Mouse (Mus musculus) heart, adult 9 months (tissue): ENCODE measurements around the gene Trappc2l.
"Not testable (repeated sequence)": the region's sequence is repeated elsewhere in the genome, so short reads cannot be mapped to it uniquely, and the experiment has no call there.

Experiments
- DNase-seq, 2 experiments: peaks; one replicate each; pipeline ENCODE4 v3.0.0; 2022; ENCODE audit warnings: low spot score in 2 of 2

The Trappc2l gene

DNA sequence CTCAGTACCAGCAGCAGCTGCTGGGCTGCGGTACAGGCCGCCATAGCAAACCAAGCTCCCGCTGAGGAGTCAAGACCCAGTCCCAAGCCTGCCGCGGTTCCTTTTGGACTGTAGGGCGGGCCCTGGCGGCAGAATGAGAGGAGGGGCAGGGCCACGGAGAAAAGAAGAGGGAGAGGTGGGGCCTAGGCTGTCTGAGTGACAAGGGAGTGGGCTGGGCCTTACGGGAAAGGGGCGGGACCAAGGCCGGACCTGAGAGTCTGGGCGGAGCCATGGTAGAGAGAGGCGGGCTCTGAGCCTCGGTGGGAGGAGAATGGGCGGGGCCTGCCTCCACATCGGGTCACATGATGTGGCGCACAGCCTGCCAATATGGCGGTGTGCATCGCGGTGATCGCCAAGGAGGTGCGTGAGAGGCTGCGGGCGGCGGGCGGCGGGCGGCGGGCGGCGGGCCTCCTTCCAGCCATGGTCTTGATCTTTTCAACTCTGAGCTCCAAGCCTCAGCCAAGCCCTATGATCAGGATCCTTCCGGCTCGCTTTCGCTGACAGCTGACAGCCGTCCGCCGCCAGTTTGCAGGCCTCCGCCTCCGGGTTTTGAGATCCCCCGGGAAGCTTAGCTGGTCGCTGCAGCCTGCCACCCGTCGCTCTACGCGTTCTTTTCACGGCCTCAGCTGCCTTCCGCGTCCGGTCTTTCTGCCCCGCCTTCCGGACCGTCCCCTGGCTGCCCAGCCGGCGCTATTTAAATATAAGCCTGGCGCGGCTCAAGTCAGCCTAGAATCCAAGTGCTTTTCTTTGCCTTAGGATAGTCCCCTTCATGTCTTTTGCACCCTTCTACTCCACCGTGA, at the start of gene Trappc2l, which contains the start of gene Galns:
Gene Trappc2l, plus strand, starts transcription at position 346 of the 839 bp plus-strand sequence.
Gene Galns, minus strand, starts transcription at position 169 of the 839 bp plus-strand sequence.
- DNase-seq = peak; percentile 94 to 96

DNA sequence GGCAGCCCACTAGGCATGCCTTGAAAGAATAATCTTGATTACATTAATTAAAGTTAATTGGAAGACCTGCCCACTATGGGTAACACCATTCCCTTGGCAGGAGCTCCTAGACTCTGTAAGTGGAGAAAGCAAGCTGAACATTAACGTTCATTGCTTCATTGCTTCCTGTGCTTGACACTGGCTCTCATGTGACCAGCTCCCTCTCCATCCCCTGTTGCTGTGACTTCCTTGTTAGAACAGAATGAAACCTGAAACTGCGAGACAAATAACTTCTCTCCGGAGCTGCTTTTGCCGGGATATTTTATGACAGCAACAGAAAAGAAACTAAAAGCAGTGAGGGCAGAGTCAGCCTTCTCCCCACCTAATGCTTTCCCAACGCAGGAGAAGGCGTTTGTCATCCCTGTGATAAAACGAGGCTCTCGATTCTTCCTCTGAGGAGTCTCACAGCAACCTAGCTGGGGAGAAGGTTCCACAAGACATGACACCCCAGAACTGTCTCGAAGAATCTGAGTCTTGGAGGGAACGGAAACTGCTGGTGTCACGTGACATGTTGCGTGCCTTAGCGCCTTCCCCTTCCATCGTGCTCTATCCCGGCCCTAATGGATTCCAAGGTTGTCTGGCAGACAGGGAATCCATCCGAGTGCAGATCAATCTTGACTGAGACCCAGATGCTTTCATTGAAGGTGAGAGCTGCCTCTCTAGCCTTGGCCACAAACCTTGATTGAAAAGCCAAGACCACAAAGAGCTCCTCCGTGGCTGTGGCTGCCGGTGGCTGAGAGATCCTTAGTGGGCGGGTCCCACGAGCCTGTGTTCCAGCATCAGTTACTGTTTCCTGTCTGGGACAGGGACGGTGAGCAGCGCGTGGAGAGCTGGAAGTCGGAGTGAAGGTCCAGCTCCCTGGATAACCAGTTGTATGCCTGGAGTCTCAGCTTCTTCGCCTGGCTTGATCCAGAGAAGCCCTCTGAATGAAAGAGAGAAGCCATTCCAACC, 46.8 kb upstream of the Trappc2l start:
- no peak for DNase-seq

DNA sequence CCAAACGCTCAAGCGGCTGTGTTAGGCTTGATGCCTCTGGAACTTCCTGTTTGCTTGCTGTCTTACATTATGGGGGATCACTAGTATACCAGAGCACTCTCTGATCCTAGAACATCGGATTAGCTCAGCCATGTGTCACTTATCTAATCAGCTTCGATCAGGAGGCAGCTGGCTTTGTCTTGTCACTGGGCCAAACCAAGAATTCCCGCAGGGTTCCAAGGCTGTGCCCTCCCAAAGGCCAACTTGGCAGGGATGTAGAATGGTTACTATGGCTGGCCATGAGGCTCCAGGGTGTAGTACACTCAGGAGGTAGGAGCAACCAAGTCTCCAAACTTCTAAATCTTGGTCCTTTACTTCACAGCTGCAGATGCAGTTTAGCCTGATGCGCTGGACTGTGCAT, 44.7 kb upstream of the Trappc2l start:
- DNase-seq = peak; percentile 51 to 73

DNA sequence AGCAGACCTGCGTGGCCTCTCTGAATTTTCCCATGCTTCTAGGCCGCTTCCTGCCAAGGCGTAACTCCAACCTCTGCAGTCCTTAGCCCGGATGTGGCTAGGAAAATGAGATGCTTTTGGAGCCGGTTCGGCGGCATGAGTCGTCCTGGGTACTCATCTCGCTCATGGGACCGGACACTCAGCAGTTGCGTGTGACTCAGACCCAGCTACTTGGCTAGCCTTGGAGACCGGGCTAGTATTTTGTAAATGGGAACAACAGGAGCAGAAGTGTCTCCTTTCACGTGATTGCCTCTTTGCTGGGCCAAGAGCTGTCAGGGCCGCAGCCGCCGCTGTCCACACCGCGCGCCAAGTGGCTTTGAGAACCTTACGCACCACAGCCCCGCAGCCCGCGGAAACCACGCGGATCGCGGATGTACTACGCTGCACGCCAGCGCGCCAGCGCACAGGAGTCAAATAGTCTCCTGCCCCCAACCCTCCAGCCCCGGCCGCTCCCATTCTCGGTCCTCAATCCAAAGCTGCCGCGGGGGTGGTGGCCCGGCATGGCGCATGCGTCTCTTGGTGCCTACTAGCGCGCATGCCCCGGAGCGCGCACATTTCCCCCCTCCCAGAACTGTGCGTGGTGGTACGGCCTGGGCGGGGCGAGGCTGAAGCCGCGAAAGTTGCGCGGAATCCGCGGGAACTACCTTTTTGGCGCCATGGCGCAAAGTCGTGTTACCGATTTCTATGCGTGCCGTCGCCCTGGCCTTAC, 43.9 kb upstream of the Trappc2l start, which contains the start of gene Cdt1:
Gene Cdt1, plus strand, starts transcription at position 655 of the 748 bp plus-strand sequence.
- DNase-seq = peak; percentile 94 to 95

DNA sequence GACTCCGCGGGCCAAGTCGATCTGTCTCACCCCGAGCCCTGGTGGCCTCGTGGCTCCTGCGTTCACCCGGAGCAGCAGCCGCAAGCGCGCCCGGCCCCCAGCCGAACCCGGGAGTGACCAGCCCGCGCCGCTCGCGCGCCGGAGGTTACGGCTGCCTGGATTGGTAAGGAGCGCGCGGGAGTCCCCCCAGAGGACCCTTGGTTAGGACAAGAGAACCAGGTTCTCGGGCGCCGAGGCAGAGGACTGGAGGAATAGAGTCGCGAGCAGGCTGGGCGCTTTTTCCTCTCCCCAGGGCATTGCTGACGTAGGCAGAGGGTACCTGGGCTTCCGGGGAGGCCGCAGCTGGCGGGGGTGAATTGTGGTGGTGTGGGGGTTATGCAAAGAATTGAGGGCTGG, 43.3 kb upstream of the Trappc2l start:
- no peak for DNase-seq

DNA sequence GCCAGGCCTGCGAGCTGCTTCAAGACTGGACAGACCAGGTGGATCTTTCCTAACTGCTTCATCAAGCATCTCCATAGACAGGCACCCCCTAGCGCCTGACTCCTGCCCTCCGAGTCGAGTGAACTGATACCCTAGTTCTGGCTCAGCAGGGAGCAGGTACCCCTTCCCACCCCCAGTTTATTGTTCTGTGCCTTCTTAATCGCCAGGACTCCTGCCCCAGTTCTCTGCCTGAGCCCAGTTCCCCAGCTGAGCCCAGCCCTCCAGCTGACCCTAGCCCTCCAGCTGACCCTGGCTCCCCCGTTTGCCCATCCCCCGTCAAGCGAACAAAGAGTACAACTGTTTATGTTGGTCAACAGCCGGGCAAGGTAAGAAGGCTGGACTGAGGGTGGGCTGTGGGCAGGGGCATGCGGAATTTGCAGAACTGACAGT, 42.5 kb upstream of the Trappc2l start:
- no peak for DNase-seq

DNA sequence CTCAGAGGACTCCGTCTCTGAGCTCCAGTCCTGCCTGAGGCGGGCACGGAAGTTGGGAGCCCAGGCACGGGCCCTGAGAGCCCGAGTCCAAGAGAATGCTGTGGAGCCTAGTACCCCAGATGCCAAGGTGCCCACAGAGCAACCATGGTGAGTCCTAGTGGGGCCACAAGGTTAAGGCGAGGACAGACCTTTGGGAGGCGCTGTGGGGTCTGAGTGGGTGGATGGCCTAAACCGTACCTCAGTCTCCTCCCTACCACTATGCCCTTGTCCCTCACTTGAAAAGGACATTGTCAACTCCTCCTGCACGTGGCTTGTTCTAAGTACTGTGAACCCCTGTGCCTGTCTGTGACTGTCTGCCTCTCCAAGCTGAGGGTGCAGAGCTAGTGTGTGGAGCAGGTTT, 42.1 kb upstream of the Trappc2l start:
- no peak for DNase-seq

DNA sequence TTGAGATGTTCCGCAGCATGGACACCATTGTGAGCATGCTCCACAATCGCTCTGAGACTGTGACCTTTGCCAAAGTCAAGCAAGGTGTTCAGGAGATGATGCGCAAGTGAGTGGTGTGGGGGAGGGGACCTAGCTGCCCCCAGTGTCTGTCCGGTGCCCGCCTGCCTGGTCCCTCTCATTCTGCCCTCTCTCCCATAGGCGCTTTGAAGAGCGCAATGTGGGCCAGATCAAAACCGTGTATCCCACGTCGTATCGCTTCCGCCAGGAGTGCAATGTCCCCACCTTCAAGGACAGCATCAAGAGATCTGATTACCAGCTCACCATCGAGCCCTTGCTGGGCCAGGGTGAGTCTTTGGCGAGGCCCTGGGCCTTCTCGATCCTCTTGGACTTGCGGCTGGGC, 41.4 kb upstream of the Trappc2l start:
- DNase-seq = no peak

DNA sequence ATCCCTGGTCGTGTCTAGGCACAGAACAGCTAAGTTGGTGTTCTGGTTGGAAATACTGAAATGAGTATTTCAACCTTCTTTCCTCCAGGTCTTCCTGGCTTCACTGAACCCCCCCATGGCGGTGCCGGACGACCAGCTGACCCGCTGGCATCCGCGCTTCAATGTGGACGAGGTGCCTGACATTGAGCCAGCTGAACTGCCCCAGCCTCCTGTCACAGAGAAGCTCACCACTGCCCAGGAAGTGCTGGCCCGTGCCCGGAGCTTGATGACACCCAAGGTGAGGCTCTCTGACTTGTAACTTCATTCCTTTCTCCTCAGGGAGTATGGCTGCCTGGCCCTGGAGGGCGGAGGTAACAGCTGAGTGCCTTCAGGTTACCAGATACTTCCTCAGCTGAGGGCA, 40.3 kb upstream of the Trappc2l start:
- no peak for DNase-seq

DNA sequence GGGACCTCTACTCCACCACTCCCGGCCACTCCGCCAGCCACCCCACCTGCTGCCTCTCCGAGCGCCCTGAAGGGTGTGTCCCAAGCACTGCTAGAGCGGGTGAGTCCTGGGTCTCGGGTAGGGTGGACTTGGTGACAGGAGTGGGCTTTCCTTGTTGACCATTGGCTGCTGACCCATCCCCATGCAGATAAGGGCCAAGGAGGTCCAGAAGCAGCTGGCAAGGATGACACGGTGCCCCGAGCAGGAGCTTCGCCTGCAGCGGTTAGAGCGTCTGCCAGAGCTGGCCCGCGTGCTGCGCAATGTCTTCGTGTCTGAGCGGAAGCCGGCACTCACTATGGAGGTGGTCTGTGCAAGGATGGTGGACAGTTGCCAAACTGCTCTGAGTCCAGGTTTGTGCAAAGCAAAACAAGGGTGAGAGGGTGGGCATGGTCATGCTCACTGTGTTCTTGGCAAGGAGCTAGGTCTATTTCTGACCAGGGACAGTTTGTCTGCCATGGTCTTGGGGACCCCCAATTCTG, 39.6 kb upstream of the Trappc2l start:
- DNase-seq = no peak

DNA sequence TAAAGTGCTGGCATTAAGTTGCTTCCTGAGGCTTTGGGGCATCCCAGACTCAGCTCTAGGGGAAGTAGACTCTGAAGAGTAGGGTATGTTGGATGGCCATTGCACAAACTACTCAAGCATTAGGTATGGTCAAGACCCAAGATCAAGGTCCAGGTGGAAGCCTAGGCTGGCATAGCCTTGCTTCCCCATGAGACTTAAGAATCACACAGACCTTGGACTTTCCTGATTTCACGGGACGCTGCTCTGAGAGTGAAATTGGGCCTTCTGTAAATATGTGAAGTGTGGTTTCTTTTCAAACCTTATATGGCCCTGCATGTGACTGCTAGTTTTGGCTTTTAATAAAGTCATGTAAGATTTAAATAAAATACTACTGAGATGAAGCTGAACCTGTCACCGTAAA, 38.7 kb upstream of the Trappc2l start:
- no peak for DNase-seq

DNA sequence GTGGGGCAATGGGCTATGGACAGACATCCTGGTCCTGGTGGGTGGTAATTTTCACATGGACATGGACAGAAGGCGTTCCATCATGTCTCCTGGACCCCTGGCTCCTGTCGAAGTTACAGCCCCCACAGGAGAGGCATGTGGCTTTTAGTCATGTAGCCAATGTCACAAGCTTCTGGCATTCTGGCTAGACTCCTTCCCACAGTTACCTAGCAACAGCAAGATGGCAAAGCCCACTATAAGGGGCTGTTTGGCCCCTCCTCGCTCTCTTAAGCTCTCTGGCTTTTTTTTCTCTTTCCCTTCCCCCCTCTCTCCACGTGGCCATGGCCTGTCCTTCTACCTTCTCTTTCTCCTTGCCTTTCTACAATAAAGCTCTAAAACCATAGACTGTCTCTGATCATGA, 38.3 kb upstream of the Trappc2l start:
- not testable (repeated sequence) for DNase-seq

DNA sequence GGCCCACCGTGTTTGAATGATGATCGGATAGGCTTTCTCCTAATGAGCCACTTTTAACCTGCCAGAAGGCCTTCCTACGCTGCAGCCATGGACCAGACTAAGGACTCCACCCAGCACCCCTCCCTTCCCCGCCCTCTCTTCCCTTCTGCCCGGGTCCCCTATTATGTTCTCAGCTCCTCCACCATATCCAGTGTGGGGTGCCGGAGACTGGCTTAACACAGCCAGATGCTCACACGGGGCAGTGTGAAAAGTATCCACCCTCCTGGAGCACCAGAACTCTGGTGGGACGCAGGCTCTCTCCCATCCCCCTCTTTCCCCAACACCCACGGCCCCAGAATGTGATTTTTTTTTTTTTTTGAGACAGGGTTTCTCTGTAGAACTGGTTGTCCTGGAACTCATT, 37.9 kb upstream of the Trappc2l start:
- DNase-seq = no peak

DNA sequence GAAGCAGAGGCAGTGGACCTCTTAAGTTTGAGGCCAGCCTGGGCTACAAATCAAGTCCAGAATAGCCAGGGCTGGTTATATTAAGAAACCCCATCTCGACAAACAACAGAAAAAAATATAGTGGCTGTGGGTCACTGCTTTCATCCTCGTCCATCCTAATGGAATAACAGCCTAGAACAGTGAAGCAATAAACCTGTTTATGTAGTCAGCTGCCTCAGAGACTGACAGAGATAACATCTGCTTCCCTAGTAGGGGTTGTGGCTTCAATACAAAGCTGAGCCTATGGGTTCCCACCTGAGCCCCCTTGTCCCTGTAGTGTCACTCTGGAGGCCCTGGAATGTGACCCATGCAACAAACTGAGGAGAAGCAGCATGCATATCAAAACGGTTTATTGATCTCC, 37.2 kb upstream of the Trappc2l start:
- no peak for DNase-seq

DNA sequence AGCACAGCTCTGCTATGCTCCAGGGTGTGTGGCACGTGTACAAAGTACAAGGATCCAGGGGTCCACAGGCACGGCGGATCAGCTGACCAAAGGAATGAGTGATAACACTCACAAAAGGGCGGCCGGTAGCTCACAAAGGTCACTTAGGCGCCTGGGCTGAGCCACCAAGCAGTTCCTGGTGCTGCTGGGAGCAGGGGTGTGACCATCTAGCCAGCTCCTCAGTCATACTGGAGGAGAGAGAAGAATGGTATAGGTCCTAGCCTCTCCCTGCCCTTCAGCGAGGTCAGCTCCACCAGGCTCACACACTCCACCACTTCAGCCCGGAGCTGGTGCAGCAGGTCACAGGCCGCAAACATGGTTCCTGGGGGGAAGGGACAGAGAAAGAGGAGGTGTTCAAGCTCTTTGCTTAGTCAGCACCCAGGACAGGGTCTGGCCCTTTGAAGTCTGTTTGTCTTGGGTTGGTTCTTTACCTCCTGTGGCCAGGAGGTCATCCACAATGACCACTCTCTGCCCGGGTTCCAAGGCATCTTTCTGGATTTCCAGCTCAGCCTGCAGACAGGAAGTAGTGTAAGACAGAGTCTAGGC, 36.7 kb upstream of the Trappc2l start:
- no peak for DNase-seq

DNA sequence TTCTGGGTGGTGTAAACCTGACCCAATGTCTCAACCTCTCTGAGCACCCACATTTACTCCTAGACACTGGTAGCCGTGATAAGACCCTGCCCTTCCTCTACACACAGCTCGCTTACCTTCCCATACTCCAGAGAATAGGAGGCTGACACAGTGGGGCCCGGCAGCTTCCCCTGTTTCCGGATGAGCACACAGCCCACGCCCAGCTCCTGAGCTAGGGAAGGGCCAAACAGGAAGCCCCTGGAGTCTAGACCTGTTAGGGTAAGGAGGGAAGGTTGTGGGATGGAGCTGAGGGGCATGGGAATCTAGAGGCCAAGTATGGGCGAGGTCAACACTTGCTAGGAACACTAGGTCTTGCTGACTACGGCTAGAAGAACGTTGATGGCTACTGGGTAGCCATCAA, 36.2 kb upstream of the Trappc2l start:
- DNase-seq = no peak

DNA sequence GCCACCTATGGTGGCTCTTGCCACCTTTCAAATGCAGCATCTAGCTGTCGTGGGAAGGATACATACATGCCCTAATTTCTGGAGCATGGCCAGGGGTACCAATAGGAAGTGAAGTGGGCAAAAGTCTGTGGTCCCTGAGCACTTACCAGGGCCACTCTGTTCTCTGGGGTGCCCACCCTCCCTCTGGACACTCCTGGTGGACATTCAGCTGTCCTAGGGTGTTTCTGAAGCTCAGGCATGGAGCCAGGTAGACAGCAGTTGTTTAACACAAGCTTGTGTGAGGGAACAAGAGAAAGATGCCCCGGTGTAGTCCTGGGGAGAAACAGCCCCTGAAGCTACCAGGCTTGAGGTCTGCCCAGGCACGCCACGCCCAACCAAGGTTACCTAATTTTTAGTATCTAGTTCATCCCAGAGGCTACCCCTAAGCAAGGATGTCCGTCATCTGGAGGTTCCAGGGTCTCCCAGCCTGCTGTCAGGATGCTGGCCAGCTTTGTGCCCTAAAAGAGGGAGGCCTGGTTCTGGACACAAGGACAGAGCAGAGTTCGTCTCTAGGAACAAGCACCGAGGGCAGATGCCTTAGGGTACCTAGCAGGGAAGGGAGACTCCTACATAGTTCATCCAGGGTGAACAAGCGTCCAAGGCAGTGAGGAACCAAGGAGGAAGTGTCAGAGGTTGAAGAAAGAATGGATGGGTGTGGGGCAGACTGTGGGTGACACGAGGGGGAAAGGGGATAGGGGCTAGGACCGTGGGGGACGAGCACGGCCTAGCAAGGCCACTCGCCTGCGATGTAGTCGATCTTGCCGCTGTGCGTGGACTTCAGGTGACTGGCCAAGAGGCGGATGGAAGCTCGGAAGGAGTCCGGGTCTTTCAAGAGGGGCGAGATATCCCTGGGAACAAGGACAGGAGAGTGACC, 35.4 kb upstream of the Trappc2l start:
- DNase-seq = no peak

DNA sequence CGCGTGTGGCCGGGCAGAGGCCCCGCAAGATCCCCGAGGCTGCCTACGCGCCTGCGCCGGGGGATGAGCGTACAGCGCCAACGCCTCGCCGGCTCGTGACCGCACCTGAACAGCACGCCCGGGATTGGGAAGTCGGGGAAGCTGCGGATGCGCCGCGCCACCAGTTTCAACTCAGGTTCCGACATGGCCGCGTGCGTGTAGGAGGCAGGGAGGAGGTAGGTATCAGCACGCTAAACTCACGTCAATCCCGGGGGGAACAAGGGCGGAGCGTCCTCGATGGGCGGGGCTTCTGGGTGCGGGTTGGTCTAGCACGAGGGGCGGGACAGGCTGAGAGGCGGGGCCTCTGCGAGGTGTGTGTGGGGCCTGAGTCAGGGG, 34.8 kb upstream of the Trappc2l start, which contains the start of gene Aprt:
Gene Aprt, minus strand, starts transcription at position 262 of the 375 bp plus-strand sequence.
- peak; percentile 91 to 93 for DNase-seq

DNA sequence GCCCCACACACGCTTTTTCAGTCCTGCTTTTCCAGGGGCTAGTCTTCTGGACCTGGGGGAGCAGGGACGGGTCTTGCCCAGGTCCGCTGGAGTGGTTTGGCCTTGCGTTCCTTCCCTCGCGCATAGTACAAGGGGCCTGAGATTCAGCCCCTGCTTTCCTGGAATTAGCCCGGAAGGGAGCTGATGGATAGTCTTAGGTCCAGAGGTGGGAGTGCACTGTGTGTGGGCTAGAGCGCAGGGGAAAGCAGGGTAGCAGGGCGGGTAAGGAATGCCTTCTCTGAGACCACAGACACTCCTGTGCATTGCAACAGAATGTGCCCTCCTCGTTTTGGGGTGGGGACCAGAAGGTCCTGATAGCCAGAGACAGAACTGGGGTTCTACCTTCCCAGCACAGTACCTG, 34.3 kb upstream of the Trappc2l start:
- DNase-seq = no peak

DNA sequence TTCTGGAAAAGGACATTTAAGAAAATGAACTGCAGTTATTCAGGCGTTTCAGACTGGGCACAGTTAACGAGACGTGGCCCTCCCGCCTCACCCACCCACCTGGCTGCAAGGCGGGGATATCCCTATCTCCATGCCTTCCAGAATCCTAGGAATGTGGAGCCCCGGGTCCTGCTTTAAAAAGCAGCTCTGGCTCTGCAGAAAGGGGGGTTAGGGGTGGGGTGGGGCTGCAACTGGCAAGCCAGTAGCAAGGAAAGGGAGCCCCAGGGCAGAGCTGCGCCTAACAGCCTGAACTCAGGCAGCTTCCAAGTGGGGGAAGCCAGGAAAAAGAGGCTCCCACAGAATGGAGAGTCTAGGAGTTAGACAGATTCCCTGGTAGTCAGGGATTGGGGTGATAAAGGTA, 32.2 kb upstream of the Trappc2l start:
- no peak for DNase-seq
